Mouse (Mus musculus) urinary bladder, postnatal 25 days (tissue): Measurements from ENCODE around the gene Car14.
"Not testable (repeated sequence)": the region's sequence is repeated elsewhere in the genome, so short reads cannot be mapped to it uniquely, and the experiment has no call there.

Source experiments
- DNase-seq: peaks from one replicate; pipeline ENCODE4 v3.0.0; 2022; ENCODE audit warnings: low spot score

Car14 gene

DNA sequence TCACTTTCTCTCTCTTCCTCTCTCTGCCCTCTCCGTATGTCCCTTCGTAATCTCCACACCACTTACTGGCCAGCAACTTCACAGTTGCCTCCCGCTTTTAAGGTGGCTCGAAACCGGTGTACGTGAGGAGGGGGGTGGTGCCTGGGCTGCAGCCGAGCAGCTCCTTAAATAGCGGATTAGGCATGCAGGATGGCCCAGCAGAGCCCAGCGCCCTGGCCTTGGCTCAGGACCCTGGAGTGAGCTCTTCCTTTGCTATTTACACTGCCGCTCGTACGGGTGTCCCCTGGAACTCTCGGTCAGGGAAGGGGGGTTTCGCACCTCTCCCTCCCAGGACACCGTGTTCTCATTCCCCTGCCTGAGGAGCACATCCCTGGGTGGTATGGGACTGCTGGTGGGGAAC lies at the start of gene Car14:
Car14 (minus strand) TSS at position 124 of the 400 bp plus-strand sequence.
- DNase-seq, result no peak

DNA sequence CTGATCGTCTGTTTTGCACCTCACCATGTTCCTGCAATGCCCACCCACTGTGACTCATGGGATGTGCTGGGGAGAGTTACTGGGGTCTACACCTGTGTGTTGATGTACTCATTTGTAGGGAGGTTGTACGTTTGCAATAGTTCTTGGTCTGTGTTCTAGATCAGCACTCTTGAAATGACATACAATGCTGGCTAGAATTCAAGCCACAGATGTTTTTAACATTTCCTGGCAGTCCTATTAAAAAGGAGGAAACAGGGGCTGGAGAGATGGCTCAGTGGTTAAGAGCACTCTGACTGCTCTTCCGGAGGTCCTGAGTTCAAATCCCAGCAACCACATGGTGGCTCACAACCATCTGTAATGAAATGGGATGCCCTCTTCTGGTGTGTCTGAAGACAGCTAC lies 49.0 kb upstream of the Car14 start:
- DNase-seq, result no peak

GRCm38 (mm10) chr3:95953023-95953422 lies 48.5 kb upstream of the Car14 start:
- no peak for DNase-seq

DNA sequence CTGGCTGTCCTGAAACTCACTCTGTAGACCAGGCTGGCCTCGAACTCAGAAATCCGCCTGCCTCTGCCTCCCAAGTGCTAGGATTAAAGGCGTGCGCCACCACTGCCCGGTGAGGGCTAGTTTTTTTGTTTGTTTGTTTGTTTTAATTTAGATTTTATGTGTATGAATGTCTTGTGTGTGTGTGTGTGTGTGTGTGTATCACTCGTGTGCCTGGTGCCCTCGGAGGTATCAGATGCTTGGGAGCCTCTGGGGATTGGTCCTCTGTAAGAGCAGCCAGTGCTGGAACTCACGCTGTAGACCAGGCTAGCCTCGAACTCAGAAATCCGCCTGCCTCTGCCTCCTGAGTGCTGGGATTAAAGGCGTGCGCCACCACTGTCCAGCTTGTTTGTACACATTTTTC lies 47.1 kb upstream of the Car14 start:
- not testable (repeated sequence) for DNase-seq

DNA sequence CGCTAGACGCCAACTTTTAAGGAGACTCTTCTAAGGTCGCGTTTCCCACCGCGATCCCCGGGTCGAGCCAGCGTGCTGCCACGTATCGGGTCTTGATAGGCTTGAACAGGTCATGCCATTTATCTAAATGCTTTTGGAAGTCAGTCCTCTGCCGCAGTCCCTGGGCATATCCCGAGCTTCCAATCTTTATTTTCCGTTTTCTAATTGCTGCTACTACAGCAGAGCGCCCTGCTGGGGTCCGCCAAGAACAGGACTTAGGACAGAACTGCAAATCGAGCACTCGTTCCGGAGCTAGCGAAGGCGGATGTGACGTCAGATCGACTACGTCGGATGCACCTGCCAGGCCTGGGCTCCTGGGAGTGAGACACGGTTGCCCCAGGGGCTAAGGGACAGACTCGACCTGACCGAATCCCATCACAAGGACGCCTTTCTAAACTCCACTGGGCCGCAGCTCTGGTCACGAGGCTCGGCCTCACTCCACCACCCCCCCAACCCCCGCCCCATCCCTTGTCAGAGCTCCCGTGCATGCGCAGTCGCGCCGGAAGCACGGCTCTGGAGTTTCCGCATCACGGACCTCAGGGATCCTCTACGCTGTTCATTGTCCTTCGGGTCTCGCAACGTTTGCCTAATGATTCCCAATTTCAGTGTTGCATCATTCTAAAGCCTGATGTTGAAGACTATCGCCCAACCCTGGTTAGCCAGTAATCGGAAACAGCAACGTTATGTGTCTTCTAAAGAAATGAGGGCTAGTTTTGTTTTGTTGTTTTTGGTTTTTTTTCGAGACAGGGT lies 46.5 kb upstream of the Car14 start:
- DNase-seq, result peak; percentile 83

GRCm38 (mm10) chr3:95948325-95948724 lies 43.8 kb upstream of the Car14 start:
- no peak for DNase-seq

GRCm38 (mm10) chr3:95945731-95946240 lies 41.3 kb upstream of the Car14 start:
- no peak for DNase-seq

GRCm38 (mm10) chr3:95944742-95945141 lies 40.3 kb upstream of the Car14 start:
- DNase-seq, result no peak

GRCm38 (mm10) chr3:95943226-95943625 lies 38.7 kb upstream of the Car14 start:
- no peak for DNase-seq

DNA sequence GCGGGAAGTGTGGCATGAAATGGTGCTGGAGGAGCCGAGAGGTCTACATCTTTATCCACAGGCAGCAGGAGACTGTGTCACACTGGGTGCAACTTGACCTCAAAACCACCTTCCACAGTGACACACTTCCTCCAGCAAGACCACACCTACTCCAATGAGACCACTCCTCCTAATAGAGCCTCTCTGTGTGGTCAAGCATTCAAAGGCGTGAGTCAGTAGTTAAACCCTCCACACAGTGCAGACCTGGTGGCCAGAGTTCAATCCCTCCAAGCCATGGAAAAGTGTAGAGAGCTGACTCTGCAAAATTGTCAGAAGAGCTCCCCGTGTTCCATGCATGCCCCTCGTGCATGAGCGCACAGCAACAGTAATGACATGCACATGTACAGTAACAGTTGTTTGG lies 38.3 kb upstream of the Car14 start:
- DNase-seq, result no peak

DNA sequence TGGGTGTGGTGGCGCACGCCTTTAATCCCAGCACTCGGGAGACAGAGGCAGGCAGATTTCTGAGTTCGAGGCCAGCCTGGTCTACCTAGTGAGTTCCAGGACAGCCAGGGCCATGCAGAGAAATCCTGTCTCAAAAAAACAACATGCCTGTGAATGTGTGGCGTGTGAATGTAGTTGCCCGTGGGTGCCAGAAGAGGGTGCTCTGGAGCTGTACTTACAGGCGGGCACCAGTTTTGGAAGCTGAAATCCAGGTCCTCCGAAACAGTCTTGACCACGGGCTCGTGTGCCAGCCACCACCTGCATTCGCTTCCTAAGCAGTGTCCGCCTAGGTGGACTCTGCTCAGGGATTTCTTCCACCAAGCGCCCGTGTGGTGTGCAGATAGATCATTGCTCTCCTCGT lies 34.3 kb upstream of the Car14 start:
- DNase-seq, result no peak

- DNase-seq, result no peak
These were observed 33.7 kb upstream of the Car14 start for GRCm38 (mm10) chr3:95938217-95938616.

GRCm38 (mm10) chr3:95934448-95934847 lies 30.0 kb upstream of the Car14 start:
- no peak for DNase-seq

- DNase-seq, result no peak
These were observed 28.7 kb upstream of the Car14 start for GRCm38 (mm10) chr3:95933111-95933750.

GRCm38 (mm10) chr3:95932566-95932965 lies 28.1 kb upstream of the Car14 start:
- DNase-seq, result no peak

GRCm38 (mm10) chr3:95932157-95932556 lies 27.7 kb upstream of the Car14 start:
- no peak for DNase-seq

- no peak for DNase-seq
These were observed 27.0 kb upstream of the Car14 start for GRCm38 (mm10) chr3:95931471-95931870.

DNA sequence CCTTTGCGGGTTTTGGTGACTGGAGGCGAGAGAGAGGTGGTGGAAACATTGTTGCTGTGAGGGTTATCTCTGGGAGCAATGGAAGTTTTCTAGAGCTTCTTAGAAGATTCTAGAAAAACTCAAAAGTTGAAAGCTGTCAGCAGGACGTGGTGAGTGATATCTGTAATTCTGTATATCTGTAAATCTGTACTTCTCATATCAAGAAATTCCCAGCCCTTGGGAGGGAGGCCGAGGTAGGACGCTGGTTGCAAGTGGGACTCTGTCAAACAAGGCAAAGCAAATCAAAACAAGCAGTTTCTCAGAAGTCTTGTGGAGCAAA lies 25.9 kb upstream of the Car14 start:
- DNase-seq, result no peak

GRCm38 (mm10) chr3:95929581-95930470 lies 25.3 kb upstream of the Car14 start:
- peak; percentile 43 for DNase-seq

DNA sequence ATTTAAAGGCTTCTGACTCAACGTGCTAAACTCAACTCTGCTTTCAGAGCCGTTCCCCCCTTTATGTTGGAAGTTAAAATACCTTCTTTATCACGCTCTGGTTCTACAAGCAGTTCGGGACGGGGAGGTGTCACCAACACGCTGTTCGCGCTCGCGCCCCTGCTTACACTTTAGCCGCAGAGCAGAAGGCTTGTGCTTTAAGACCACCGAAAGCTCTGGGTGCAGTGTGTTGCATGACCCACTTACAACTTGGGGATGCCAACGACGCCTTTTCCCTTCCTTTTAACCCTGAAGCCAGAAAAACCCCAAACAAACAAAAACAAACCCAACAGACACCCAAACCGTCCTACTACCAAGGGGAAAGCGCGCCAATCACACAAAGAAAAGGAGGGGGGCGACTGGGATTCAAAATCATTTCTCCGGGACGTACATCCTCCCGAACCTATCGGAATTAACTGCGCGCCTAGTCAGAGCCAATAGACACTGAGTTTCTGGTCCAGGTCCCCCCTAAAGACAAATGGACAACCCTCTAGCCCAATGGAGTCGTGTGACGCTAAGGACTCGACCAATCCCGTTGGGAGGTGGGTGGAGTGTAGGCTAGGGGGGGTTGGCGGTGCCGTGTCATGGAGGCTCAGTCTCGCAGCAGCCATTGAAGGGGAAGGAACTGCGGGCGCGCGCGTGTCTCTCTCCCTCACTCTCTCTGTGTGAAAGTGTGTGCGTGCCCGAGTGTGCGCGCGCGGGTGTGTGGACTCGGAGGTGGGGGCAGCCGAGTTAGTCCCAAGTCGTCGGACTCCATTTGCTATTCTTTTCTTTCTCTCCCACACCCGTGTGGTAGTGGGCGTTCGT lies 24.4 kb upstream of the Car14 start, which contains the start of gene Anp32e:
Anp32e (plus strand) TSS at position 589 of the 846 bp plus-strand sequence.
- DNase-seq, result peak; percentile 91

DNA sequence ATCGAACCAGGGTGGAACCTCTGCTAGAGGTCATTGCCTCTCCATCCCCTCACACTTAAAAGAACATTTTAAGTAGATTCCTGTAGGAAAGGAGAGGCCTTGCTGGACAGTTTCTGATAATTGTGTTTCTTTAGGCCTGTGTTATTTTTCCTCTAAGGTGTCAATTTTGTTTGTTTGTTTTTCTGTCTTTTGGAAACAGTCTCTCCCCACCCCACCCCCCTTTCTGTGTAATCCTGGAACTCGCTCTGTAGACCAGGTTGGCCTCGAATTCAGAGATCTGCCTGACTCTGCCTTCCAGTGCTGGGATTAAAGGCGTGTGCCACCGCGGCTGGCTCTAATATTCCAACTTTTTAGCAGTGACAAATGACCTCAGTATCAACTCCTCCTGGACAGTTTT lies 23.8 kb upstream of the Car14 start:
- no peak for DNase-seq

DNA sequence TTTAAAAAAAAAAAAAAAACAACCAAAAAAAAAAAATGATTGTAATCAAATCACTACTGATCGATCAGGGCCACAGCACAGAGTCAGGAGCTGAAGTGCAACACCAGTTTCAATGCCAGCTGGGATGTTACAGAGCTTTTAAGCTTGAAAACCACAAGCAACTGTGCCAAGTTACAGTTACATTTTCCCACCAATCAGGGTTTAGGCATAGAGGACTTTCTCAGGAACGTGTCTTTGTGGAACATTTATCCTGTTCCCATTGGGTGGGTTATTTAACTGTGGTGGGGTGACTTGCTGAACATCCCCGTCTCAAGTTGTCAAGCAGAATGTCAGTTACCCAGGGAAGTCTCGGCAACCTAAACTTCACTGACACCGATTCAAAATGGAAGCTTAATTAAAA lies 20.6 kb upstream of the Car14 start:
- DNase-seq, result no peak
